Mouse (Mus musculus): Measurements from ENCODE around the gene Slc24a4. TPM values are rescaled to one million over a fixed set of nuclear protein-coding genes. Genes with fewer than 3 reads are reported as not detected.

Gene Slc24a4
- polyA plus RNA-seq, 1 experiment from 2014 or later: 1.2 TPM

DNA sequence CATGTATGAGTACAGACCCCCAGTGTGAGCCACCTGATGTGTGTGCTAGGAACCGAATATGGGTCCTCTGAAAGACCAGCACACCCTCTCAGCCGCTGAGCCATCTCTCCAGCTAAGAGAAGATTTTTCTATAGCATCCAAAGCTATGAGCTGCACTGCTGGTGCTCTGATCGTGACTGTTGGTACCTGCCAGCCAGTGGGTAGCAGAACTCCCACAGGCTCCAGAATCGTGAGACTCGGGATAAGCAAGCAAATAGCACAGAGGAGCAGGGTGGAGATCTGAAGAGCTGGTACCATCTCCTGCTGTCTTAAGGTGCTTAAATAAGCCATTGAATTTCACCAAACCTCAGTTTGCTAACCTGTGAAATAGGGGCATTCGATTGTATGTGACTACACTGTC, 119.6 kb downstream of the Slc24a4 start:
- Histone ChIP-seq H3K4me2 (ENCODE audit: low read length) (no peak overlapping the region), H3K4me1 (ENCODE audit: control insufficient read depth, insufficient read depth, low read length) (no peaks in the 10 kb centered on the region), H3K36me3 (ENCODE audit: control insufficient read depth, insufficient read depth, low read length) (no peaks in the 10 kb centered on the region), H3K27me3 (ENCODE audit: control insufficient read depth, insufficient read depth, low read length) (no peaks in the 10 kb centered on the region), H3K9me3 (ENCODE audit: control insufficient read depth, low read length) (no peaks in the 10 kb centered on the region), H3K9ac (replicated peaks; ENCODE audit: low read length) (no peak overlapping the region), H3K27ac (replicated peaks; ENCODE audit: low read depth, low read length) (no peak overlapping the region), H3K4me3 (replicated peaks; ENCODE audit: low read depth, low read length) (no peak overlapping the region)
- no peak for ATAC-seq (ENCODE audit: low FRiP score, low TSS enrichment)
- no peak for DNase-seq
- WGBS: 92% methylated on average over 6 of the region's 6 CpGs

DNA sequence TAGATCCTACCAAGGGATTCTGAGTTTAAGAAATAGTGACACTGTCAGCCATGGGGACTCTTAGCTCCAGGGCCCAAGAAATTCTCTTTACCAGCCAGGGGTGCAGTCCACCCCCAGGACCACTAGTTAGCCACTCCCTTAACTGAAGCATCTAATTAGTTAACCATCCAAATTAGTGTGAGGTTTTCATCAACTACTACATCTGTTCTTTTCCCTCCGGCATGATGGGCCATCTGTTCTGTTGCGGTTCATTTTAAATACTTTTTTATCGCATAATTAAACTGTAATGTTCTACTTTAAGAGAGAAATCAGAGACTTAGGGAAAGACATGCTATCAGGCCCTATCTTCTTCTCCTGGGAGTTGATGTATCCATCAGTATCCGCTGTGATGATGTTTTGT, 121.8 kb downstream of the Slc24a4 start:
- Histone ChIP-seq H3K4me1 (ENCODE audit: control insufficient read depth, insufficient read depth, low read length) (no peaks in the 10 kb centered on the region), H3K4me2 (ENCODE audit: low read length) (no peak overlapping the region), H3K9me3 (ENCODE audit: control insufficient read depth, low read length) (no peaks in the 10 kb centered on the region), H3K4me3 (replicated peaks; ENCODE audit: low read depth, low read length) (no peak overlapping the region), H3K36me3 (ENCODE audit: control insufficient read depth, insufficient read depth, low read length) (no peaks in the 10 kb centered on the region), H3K9ac (replicated peaks; ENCODE audit: low read length) (no peak overlapping the region), H3K27ac (replicated peaks; ENCODE audit: low read depth, low read length) (no peak overlapping the region), H3K27me3 (ENCODE audit: control insufficient read depth, insufficient read depth, low read length) (no peaks in the 10 kb centered on the region)
- ATAC-seq (ENCODE audit: low FRiP score, low TSS enrichment) (0 out of 2 replicates have a peak, but pooled peaks have one; percentile 8), DNase-seq (no peak)
- 72% methylated on average over 4 of the region's 4 CpGs for WGBS

DNA sequence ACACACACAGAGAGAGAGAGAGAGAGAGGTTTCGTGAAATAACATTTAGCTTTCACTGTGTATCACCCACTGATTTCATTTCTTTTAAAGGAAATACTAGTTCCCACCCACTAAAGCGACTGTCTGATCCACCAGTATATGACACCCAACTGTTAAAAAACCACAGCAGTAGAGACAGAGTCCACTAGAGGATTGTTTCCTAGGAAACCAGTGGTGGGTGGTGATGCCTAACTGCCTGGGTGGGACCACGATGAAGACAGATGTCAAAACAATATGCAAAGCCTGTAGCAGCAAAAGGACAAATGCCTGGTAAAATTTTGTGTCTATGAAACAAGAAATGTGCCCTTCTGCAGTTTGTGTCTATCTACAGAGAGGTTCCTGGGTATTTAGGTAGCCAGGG, 122.5 kb downstream of the Slc24a4 start:
- Histone ChIP-seq H3K27me3 (ENCODE audit: control insufficient read depth, insufficient read depth, low read length) (no peaks in the 10 kb centered on the region), H3K9me3 (ENCODE audit: control insufficient read depth, low read length) (no peaks in the 10 kb centered on the region), H3K4me3 (replicated peaks; ENCODE audit: low read depth, low read length) (no peak overlapping the region), H3K27ac (replicated peaks; ENCODE audit: low read depth, low read length) (no peak overlapping the region), H3K9ac (replicated peaks; ENCODE audit: low read length) (no peak overlapping the region), H3K4me1 (ENCODE audit: control insufficient read depth, insufficient read depth, low read length) (no peaks in the 10 kb centered on the region), H3K36me3 (ENCODE audit: control insufficient read depth, insufficient read depth, low read length) (no peaks in the 10 kb centered on the region), H3K4me2 (ENCODE audit: low read length) (no peak overlapping the region)
- ATAC-seq (ENCODE audit: low FRiP score, low TSS enrichment) (no peak), DNase-seq (no peak)
- WGBS: 81% methylated on average over 3 of the region's 3 CpGs

DNA sequence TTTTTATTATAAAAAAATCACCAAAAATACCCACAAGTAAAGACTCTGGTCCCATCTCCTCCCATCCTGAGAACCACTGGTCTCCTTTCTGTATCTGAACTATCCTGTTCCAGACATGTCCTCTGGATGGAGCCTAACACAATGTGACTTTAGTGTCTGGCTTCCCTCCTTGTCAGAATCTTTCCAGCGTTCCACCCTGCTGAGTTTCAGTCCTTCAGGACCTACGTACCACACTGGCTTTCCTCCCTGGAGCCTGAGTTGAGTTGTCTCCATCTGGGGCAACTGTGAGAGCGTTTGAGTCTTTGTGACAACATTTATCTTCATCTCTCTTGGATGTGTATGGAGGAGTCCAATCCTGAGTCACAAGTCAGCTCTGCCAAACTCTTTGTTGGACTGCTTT, 123.5 kb downstream of the Slc24a4 start:
- Histone ChIP-seq H3K36me3 (ENCODE audit: control insufficient read depth, insufficient read depth, low read length) (no peaks in the 10 kb centered on the region), H3K27me3 (ENCODE audit: control insufficient read depth, insufficient read depth, low read length) (no peaks in the 10 kb centered on the region), H3K4me2 (ENCODE audit: low read length) (no peak overlapping the region), H3K4me1 (ENCODE audit: control insufficient read depth, insufficient read depth, low read length) (no peaks in the 10 kb centered on the region), H3K4me3 (replicated peaks; ENCODE audit: low read depth, low read length) (no peak overlapping the region), H3K27ac (replicated peaks; ENCODE audit: low read depth, low read length) (no peak overlapping the region), H3K9me3 (ENCODE audit: control insufficient read depth, low read length) (no peaks in the 10 kb centered on the region), H3K9ac (replicated peaks; ENCODE audit: low read length) (no peak overlapping the region)
- ATAC-seq (ENCODE audit: low FRiP score, low TSS enrichment) (no peak), DNase-seq (no peak)
- 62% methylated on average over 3 of the region's 3 CpGs for WGBS

DNA sequence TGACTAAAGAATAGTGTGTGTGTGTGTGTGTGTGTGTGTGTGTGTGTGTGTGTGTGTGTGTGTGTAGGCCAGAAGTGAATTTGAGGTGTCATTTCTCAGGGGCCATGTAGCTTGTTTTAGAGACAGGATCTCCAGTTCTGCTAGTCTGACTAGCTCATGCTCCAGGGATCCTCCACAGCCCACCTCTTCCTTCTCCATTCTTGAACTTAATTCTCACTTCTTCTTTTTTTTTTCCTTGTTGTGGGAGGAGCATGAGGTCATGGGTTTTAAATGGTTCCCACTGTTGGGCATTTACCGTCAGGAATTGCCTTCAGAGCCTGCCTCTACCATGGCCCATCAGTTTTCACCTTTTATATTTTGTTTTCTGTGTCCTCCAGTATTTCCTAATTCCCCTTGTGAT, 124.0 kb downstream of the Slc24a4 start:
- H3K4me3 ChIP-seq (replicated peaks; ENCODE audit: low read depth, low read length): no peak overlapping the region
- no peaks in the 10 kb centered on the region for H3K4me1 ChIP-seq (ENCODE audit: control insufficient read depth, insufficient read depth, low read length)
- no peaks in the 10 kb centered on the region for H3K27me3 ChIP-seq (ENCODE audit: control insufficient read depth, insufficient read depth, low read length)
- 70% methylated on average over 1 of the region's 1 CpGs for WGBS
- no peaks in the 10 kb centered on the region for H3K9me3 ChIP-seq (ENCODE audit: control insufficient read depth, low read length)
- ATAC-seq (ENCODE audit: low FRiP score, low TSS enrichment) (no peak), DNase-seq (no peak)
- H3K4me2 ChIP-seq (ENCODE audit: low read length): no peak overlapping the region
- no peak overlapping the region for H3K9ac ChIP-seq (replicated peaks; ENCODE audit: low read length)
- no peak overlapping the region for H3K27ac ChIP-seq (replicated peaks; ENCODE audit: low read depth, low read length)
- no peaks in the 10 kb centered on the region for H3K36me3 ChIP-seq (ENCODE audit: control insufficient read depth, insufficient read depth, low read length)

DNA sequence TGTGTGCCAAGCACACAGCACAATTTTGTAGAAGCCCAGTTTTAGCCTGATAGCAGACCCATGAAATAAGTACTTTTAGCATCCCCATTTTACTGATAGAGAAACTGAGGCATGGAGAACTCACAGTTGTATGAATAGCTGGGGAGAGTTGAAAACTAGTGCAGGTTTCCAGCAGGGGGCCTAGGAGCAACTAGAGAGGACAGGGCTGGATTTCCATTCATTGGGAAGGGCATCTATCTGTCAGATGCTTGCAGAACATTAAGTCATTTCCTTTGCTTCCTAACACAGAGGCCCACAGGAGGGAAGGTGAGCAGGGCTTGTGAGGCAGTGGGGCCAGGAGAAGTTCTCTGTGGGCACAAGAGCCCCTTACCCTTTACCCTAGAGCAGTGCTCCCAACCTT, 126.5 kb downstream of the Slc24a4 start:
- Histone ChIP-seq H3K9ac (replicated peaks; ENCODE audit: low read length) (no peak overlapping the region), H3K4me3 (replicated peaks; ENCODE audit: low read depth, low read length) (no peak overlapping the region), H3K27me3 (ENCODE audit: control insufficient read depth, insufficient read depth, low read length) (no peaks in the 10 kb centered on the region), H3K27ac (replicated peaks; ENCODE audit: low read depth, low read length) (no peak overlapping the region), H3K4me1 (ENCODE audit: control insufficient read depth, insufficient read depth, low read length) (no peaks in the 10 kb centered on the region), H3K9me3 (ENCODE audit: control insufficient read depth, low read length) (no peaks in the 10 kb centered on the region), H3K36me3 (ENCODE audit: control insufficient read depth, insufficient read depth, low read length) (no peaks in the 10 kb centered on the region), H3K4me2 (ENCODE audit: low read length) (no peak overlapping the region)
- no peak for ATAC-seq (ENCODE audit: low FRiP score, low TSS enrichment)
- DNase-seq: no peak

DNA sequence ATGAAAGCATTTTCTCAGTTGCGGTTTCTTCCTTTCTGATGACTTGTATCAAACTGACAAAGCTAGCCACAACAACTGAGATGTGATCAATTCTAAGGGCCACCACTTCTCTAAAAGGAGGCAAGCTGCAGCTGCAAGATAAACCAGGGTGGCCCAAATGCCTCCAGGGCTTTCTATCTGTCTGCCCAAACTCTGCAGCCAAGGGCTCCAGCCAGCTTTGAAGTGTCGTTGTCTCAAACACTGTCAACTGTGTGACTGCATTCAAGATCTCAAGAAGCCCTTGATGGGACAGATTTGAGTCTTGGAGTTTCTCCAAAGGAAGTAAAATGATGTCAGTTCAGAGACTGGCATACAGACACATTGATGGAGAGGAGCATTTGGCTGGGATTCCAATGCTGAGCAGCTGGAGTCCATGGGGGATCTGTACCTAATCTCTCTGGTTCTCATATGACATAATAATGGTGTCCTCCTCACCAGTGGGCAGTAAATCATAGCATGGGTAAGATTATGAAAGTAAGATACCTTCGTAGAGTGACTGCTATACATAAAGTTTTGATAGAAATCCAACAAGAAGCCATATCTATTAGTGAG, 130.1 kb downstream of the Slc24a4 start:
- no peaks in the 10 kb centered on the region for H3K36me3 ChIP-seq (ENCODE audit: control insufficient read depth, insufficient read depth, low read length)
- no peaks in the 10 kb centered on the region for H3K4me1 ChIP-seq (ENCODE audit: control insufficient read depth, insufficient read depth, low read length)
- H3K9me3 ChIP-seq (ENCODE audit: control insufficient read depth, low read length): no peaks in the 10 kb centered on the region
- no peaks in the 10 kb centered on the region for H3K27me3 ChIP-seq (ENCODE audit: control insufficient read depth, insufficient read depth, low read length)
- 90% methylated on average over 3 of the region's 3 CpGs for WGBS
- H3K9ac ChIP-seq (replicated peaks; ENCODE audit: low read length): no peak overlapping the region
- ATAC-seq (ENCODE audit: low FRiP score, low TSS enrichment) (no peak), DNase-seq (no peak)
- no peak overlapping the region for H3K4me3 ChIP-seq (replicated peaks; ENCODE audit: low read depth, low read length)
- no peak overlapping the region for H3K27ac ChIP-seq (replicated peaks; ENCODE audit: low read depth, low read length)
- no peak overlapping the region for H3K4me2 ChIP-seq (ENCODE audit: low read length)

DNA sequence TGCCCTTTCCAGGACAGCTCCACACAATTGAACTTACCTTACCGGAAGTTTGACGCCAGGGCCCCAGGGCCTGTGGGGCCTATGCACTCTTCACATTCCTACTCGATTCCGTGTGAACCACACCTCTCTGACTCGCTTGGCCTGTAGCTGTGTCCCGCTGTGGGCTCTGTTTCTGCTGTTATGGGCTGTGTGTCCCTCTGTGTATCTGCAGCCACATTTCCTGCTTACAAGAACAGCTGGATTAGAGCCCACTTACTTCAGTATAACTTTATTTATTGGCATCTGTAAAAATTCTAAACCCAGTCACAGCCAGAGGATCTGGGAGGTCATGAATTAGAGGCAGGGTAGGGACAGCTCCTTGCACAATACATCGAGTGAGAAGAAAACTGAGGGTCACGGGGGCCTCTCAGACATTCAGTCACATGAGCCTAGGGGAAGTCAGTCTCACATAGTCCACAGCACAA, 133.4 kb downstream of the Slc24a4 start:
- H3K4me2 ChIP-seq (ENCODE audit: low read length): no peak overlapping the region
- H3K4me3 ChIP-seq (replicated peaks; ENCODE audit: low read depth, low read length): no peak overlapping the region
- no peaks in the 10 kb centered on the region for H3K9me3 ChIP-seq (ENCODE audit: control insufficient read depth, low read length)
- H3K27me3 ChIP-seq (ENCODE audit: control insufficient read depth, insufficient read depth, low read length): no peaks in the 10 kb centered on the region
- no peaks in the 10 kb centered on the region for H3K36me3 ChIP-seq (ENCODE audit: control insufficient read depth, insufficient read depth, low read length)
- no peak overlapping the region for H3K9ac ChIP-seq (replicated peaks; ENCODE audit: low read length)
- no peaks in the 10 kb centered on the region for H3K4me1 ChIP-seq (ENCODE audit: control insufficient read depth, insufficient read depth, low read length)
- DNase-seq (no peak), ATAC-seq (ENCODE audit: low FRiP score, low TSS enrichment) (no peak)
- WGBS: 64% methylated on average over 8 of the region's 8 CpGs
- no peak overlapping the region for H3K27ac ChIP-seq (replicated peaks; ENCODE audit: low read depth, low read length)

DNA sequence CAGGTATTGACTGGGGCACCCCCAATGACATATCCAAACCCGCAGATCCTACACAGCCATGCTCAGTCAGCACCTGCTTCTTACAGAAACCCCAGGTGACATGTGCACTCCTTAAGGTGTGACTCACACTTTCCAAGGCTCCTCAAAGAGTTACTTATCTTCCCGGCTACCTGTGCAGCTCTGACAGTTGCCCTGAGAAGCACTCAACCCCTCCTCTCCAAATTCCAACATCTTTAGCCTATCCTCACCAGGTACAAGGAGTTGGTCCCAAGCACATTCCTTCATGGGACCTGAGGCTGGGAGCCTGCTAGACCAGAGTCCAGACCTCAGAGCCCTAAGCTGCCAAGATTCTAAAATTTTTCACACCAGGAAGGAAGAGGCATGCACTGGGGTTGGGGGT, 134.3 kb downstream of the Slc24a4 start:
- whole genome bisulfite sequencing: 90% methylated on average over 2 of the region's 2 CpGs
- DNase-seq (no peak), ATAC-seq (ENCODE audit: low FRiP score, low TSS enrichment) (no peak)
- no peaks in the 10 kb centered on the region for H3K27me3 ChIP-seq (ENCODE audit: control insufficient read depth, insufficient read depth, low read length)
- no peak overlapping the region for H3K27ac ChIP-seq (replicated peaks; ENCODE audit: low read depth, low read length)
- no peaks in the 10 kb centered on the region for H3K4me1 ChIP-seq (ENCODE audit: control insufficient read depth, insufficient read depth, low read length)
- no peak overlapping the region for H3K4me3 ChIP-seq (replicated peaks; ENCODE audit: low read depth, low read length)
- no peak overlapping the region for H3K4me2 ChIP-seq (ENCODE audit: low read length)
- no peaks in the 10 kb centered on the region for H3K9me3 ChIP-seq (ENCODE audit: control insufficient read depth, low read length)
- no peaks in the 10 kb centered on the region for H3K36me3 ChIP-seq (ENCODE audit: control insufficient read depth, insufficient read depth, low read length)
- no peak overlapping the region for H3K9ac ChIP-seq (replicated peaks; ENCODE audit: low read length)
